Mouse (Mus musculus): ENCODE results near the gene Rack1.

GRCm38 (mm10) chr11:48782243-48782642 lies 17.9 kb upstream of the Rack1 start:
- TF ChIP-seq CTCF (IDR thresholded peaks at IDR 0.05; ENCODE audit: low read depth) (peak; percentile 23; the same call in 1 of the 2 replicates), EP300 (IDR thresholded peaks at IDR 0.05; ENCODE audit: low read depth) (no peak)

Data from liver, embryonic 14.5 days (tissue).